Mouse (Mus musculus): ENCODE results near the gene Cacna2d4.

Cacna2d4 gene

GRCm38 (mm10) chr6:119240871-119241705 lies 4.8 kb downstream of the Cacna2d4 start:
- ChIA-PET POLR2A (interaction anchor here in 1 of 4 experiments (0.6 to 1.4 kb wide), 3 partner anchors 25 to 153 kb away, joined by 3 read pairs; no protein-coding TSS in a partner anchor), CTCF (interaction anchor here in 2 of 4 experiments (0.6 to 1.1 kb wide), 2 partner anchors 20 to 21 kb away, joined by 4 to 10 read pairs; no protein-coding TSS in a partner anchor)

DNA sequence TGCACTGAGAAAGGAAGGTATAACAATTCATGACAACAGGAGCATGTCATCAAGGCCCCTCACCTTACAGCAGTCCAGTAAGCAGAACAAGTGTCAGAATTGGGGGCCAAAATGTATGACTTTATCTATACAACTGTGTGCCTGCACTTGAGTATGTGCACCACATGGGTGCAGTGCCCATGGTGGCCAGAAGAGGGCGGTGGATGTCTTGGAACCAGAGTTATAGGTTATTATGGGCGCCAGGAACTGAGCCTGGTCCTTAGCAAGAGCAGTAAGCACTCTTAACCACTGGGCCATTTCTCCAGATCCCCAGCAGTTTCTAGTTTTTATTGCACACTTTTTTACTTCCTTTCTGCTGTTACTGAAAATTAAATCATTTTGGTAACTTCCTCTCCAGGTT lies 9.8 kb downstream of the Cacna2d4 start:
- ChIA-PET POLR2A (no interaction called here), CTCF (no interaction called here)

DNA sequence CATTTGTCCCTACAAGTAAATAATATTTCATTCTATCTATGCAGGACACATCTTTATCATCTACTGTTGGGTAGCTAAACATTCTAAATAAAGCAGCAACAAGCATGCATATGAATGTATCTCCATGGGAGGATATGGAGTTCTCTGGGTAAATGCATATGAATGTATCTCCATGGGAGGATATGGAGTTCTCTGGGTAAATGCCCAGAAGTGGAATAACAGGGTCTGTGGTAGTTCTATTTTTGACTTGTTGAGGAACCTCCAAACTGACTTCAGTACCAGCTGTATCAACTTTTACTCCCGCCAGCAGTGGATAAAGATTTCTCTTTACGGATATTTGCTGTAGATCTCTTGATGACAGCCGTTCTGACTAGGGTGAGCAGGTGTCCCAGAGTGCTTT lies 12.3 kb downstream of the Cacna2d4 start:
- POLR2A ChIA-PET: no interaction called here
- CTCF ChIA-PET: no interaction called here

GRCm38 (mm10) chr6:119249726-119250125 lies 13.4 kb downstream of the Cacna2d4 start:
- POLR2A ChIA-PET: interaction anchor here in 1 of 4 experiments (0.7 kb wide), 1 partner anchor 58 kb away, joined by 3 read pairs; no protein-coding TSS in a partner anchor

DNA sequence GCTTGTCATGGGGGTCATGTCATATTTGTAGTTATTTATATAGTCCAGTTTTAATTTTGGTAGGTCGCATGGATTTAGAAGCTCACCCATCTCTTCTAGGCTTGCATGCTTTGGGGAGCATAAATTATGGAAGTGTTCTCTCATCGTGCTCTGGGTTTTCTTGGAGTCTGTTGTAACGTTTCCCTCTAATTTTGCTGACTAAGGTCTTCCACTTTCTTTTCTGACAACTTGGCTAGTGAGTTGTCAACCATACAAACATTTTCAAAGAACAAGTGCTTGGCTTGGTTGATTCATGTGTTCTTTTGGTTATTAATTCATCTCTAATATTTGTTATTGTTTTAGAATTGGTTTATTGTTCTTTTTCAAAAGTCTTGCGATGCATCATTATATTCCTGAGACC lies 15.4 kb downstream of the Cacna2d4 start:
- POLR2A ChIA-PET: no interaction called here
- CTCF ChIA-PET: no interaction called here

More at GRCm38 (mm10) chr6:119249726-119250125, 13.4 kb downstream of the Cacna2d4 start:
- CTCF ChIA-PET: interaction anchor here in 2 of 4 experiments (0.7 to 0.8 kb wide), 2 partner anchors 194 to 1227 kb away, joined by 3 to 5 read pairs; no protein-coding TSS in a partner anchor

DNA sequence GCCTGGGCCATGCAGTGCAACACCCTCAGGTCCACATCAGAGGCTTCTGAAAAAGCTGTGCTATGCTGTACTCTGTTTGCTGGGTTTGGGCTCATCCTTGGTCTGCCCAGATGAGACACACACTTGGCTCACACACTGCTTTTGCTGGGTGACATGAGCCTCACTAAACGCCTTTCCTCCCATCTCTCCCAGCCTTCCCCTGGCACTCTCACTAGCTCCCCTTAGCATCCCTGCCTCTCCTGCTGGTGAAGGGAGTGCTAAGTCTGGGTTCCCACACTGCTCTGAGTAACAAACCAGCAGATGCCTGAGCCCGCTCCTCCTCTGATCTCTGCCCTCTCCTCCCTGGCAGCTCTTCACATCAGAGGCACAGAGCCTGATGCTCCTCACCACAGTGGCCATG lies 40.4 kb downstream of the Cacna2d4 start:
- CTCF ChIA-PET: interaction anchor here in 2 of 4 experiments (0.5 to 0.9 kb wide), 3 partner anchors 55 to 417 kb away, joined by 3 to 4 read pairs (median 3); no protein-coding TSS in a partner anchor
- POLR2A ChIA-PET: interaction anchor here in 3 of 4 experiments (0.6 kb wide), 3 partner anchors 11 to 1655 kb away, joined by 3 to 4 read pairs (median 3); no protein-coding TSS in a partner anchor

GRCm38 (mm10) chr6:119280761-119281160 lies 44.4 kb downstream of the Cacna2d4 start:
- CTCF ChIA-PET: no interaction called here
- POLR2A ChIA-PET: interaction anchor here in 1 of 4 experiments (0.6 kb wide), 1 partner anchor 444 kb away, joined by 3 read pairs; no protein-coding TSS in a partner anchor

DNA sequence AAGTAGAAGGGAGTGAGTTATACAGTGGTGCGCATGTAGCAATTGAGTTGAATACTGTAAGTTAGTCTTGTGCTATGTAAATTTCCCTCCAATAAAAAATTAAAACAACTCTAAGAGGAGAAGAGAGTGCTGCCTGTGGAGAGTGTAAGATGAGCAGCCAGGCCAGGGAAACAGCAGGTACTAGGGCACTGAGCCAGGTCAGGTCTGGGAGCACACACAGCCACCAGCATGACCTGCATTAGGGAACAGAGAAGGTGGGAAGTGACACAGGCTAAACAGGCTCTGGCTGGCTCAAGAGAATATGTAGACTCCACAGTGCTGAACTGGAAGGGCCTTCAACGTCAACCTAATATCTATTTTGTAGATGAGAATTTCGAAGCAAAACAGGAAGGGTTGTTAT lies 65.0 kb downstream of the Cacna2d4 start:
- CTCF ChIA-PET: no interaction called here

GRCm38 (mm10) chr6:119303331-119303730 lies 67.0 kb downstream of the Cacna2d4 start:
- POLR2A ChIA-PET: no interaction called here
- CTCF ChIA-PET: no interaction called here

More for the DNA sequence above, 65.0 kb downstream of the Cacna2d4 start:
- POLR2A ChIA-PET: no interaction called here

DNA sequence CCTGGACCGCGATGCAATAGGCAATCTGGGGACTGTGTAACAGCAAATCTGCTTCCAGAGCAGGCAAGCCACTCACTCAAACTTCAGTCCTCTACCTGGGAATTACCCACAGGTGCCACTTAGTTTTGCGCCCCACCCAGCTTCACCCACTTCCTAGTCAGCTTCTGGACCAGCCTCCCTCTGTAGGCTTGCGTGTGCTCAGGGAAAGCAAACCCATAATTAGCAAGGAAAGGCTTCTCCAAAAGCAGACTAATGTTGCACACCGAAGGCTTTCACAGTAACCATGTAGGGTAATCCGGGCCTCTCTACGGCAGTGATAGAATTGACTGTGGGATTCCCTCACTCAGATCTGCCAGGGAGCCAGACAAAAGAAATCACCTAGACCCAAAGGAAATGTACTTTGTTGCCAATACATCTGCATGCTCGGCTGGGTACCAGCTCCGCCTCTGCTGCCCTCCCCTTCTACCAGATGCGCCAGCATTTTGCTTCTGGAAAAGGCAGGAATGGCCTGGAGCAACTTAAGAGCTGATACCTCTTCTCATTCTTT lies 71.6 kb downstream of the Cacna2d4 start:
- ChIA-PET POLR2A (interaction anchor here (0.5 to 1.0 kb wide), 5 partner anchors 11 to 133 kb away, joined by 3 read pairs; partner anchors contain the start of gene Dcp1b (in 1 of the 4)), CTCF (interaction anchor here (0.5 to 1.5 kb wide), 6 partner anchors 12 to 744 kb away, joined by 3 to 13 read pairs (median 6); no protein-coding TSS in a partner anchor)

DNA sequence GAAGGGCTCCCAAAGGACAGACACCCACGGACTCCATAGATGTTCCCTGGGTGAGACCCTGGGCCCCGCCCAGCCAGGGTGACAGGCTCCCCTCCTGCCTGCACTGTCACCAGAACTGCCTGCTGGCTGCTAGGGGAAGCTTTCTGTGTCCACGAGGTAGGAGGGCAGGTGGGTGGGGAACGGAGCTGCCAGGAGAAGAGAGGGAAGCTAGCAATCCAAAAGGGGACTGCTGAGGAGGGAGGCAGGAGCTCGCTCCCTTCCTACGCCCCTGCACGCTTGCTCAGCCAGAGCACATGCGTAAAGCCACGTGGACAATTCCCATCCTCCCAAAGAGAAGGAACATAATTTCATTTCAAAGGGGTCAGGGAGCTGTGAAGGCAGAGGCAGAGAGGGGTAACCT lies 73.8 kb downstream of the Cacna2d4 start:
- ChIA-PET CTCF (interaction anchor here in 2 of 4 experiments (0.7 to 1.2 kb wide), 2 partner anchors 9 to 20 kb away, joined by 3 to 4 read pairs; no protein-coding TSS in a partner anchor), POLR2A (interaction anchor here in 1 of 4 experiments (1.1 to 1.3 kb wide), 2 partner anchors 15 to 22 kb away, joined by 3 read pairs; no protein-coding TSS in a partner anchor)

- ChIA-PET POLR2A (interaction anchor here in 2 of 4 experiments (0.9 to 1.2 kb wide), 2 partner anchors 12 to 74 kb away, joined by 3 read pairs; no protein-coding TSS in a partner anchor), CTCF (interaction anchor here in 1 of 4 experiments (1.4 kb wide), 1 partner anchor 36 kb away, joined by 5 read pairs; no protein-coding TSS in a partner anchor)
Observed at GRCm38 (mm10) chr6:119312381-119312780, 76.1 kb downstream of the Cacna2d4 start.

- ChIA-PET CTCF (interaction anchor here in 1 of 4 experiments (1.4 kb wide), 1 partner anchor 35 kb away, joined by 5 read pairs; no protein-coding TSS in a partner anchor), POLR2A (no interaction called here)
Observed at GRCm38 (mm10) chr6:119313096-119313495, 76.8 kb downstream of the Cacna2d4 start.

- POLR2A ChIA-PET: interaction anchor here in 2 of 4 experiments (0.5 to 1.3 kb wide), 4 partner anchors 11 to 18 kb away, joined by 3 to 4 read pairs (median 4); no protein-coding TSS in a partner anchor
- CTCF ChIA-PET: interaction anchor here in 2 of 4 experiments (0.6 to 1.4 kb wide), 3 partner anchors 34 to 295 kb away, joined by 3 to 5 read pairs (median 3); no protein-coding TSS in a partner anchor
Observed at GRCm38 (mm10) chr6:119313588-119314375, 77.5 kb downstream of the Cacna2d4 start.

GRCm38 (mm10) chr6:119314751-119315476 lies 78.6 kb downstream of the Cacna2d4 start:
- POLR2A ChIA-PET: interaction anchor here in 1 of 4 experiments (1.3 kb wide), 1 partner anchor 10 kb away, joined by 3 read pairs; no protein-coding TSS in a partner anchor
- CTCF ChIA-PET: interaction anchor here in 1 of 4 experiments (0.9 kb wide), 1 partner anchor 95 kb away, joined by 3 read pairs; no protein-coding TSS in a partner anchor

GRCm38 (mm10) chr6:119318732-119319131 lies 82.4 kb downstream of the Cacna2d4 start:
- CTCF ChIA-PET: interaction anchor here in 2 of 4 experiments (0.6 to 3.2 kb wide), 6 partner anchors 8 to 99 kb away, joined by 3 to 13 read pairs (median 4); no protein-coding TSS in a partner anchor

DNA sequence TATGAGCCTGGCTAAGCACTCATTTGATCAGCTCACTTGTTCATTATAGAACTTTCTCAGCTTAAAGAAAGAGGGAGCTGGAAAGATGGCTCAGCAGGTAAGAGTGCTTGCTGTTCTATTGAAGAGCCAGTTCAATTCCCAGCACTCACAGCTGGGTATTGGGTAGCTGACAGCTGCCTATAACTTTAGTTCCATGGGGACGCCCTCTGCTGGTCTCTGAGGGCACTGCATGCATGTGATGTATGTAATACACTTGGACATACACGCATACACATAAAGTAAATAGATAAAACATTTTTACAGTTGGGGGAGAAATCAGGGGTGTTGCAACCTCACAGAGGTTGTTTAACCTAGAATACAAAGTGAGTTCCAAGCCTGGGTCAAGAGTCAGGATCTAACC lies 83.0 kb downstream of the Cacna2d4 start:
- ChIA-PET CTCF (interaction anchor here in 2 of 4 experiments (0.6 to 3.2 kb wide), 7 partner anchors 9 to 124 kb away, joined by 3 to 13 read pairs (median 4); no protein-coding TSS in a partner anchor), POLR2A (interaction anchor here in 3 of 4 experiments (1.0 to 1.9 kb wide), 4 partner anchors 11 to 21 kb away, joined by 3 to 5 read pairs (median 3); partner anchors contain the start of gene Lrtm2 (in 1 of the 3))

More at GRCm38 (mm10) chr6:119318732-119319131, 82.4 kb downstream of the Cacna2d4 start:
- POLR2A ChIA-PET: interaction anchor here in 2 of 4 experiments (1.0 to 1.9 kb wide), 3 partner anchors 10 to 17 kb away, joined by 3 to 5 read pairs (median 3); partner anchors contain the start of gene Lrtm2 (in 1 of the 2)
